Mouse (Mus musculus): Measurements from ENCODE around the gene Aftph. TPM values are rescaled to one million over a fixed set of nuclear protein-coding genes. Genes with fewer than 3 reads are reported as not detected.

Aftph gene
- polyA plus RNA-seq (2011; ENCODE audit: insufficient read depth, insufficient read length, low read depth, missing spikeins): 34.8 and 43.6 TPM in 2 replicates

GRCm38 (mm10) chr11:20741201-20742100 is at the start of gene Aftph:
Aftph (minus strand) TSS chr11:20741589.
- Histone ChIP-seq H3K4me3 (ENCODE audit: low read depth, low read length) (peak within 1 kb of the TSS; percentile 97), H3K36me3 (ENCODE audit: control insufficient read depth, insufficient read depth, low read length, poor library complexity, severe bottlenecking) (no peaks in the 10 kb centered on the region; the same call in 1 of the 2 replicates), H3K4me1 (ENCODE audit: control insufficient read depth, insufficient read depth, low read length) (peaks cover 1% of the 10 kb centered on the region), H3K9ac (ENCODE audit: low read depth, poor library complexity, severe bottlenecking) (peak within 1 kb of the TSS; percentile 90), H3K27me3 (ENCODE audit: control insufficient read depth, insufficient read depth, low read length, poor library complexity, severe bottlenecking) (no peaks in the 10 kb centered on the region), H3K27ac (ENCODE audit: insufficient read depth, low read length) (peak within 1 kb of the TSS; percentile 89), H3K9me3 (replicated peaks; ENCODE audit: control insufficient read depth, insufficient read depth, low read length, poor library complexity, severe bottlenecking) (no peaks in the 10 kb centered on the region)
- 0 out of 2 replicates have a peak, but pooled peaks have one; percentile 45 for TF ChIP-seq EP300 (IDR thresholded peaks at IDR 0.05; ENCODE audit: insufficient read depth, low read depth, low read length)
- peak; percentile 46 for TF ChIP-seq POLR2A (IDR thresholded peaks at IDR 0.05; ENCODE audit: insufficient read depth, low read length)
- TF ChIP-seq CTCF (IDR thresholded peaks at IDR 0.05; ENCODE audit: low read depth, low read length): no peak

GRCm38 (mm10) chr11:20789015-20789414 is 47.6 kb upstream of the Aftph start:
- no peak overlapping the region for H3K9ac ChIP-seq (ENCODE audit: low read depth, poor library complexity, severe bottlenecking)
- no peaks in the 10 kb centered on the region for H3K36me3 ChIP-seq (ENCODE audit: control insufficient read depth, insufficient read depth, low read length, poor library complexity, severe bottlenecking)
- no peak overlapping the region for H3K4me3 ChIP-seq (ENCODE audit: low read depth, low read length)
- H3K4me1 ChIP-seq (ENCODE audit: control insufficient read depth, insufficient read depth, low read length): no peaks in the 10 kb centered on the region
- H3K9me3 ChIP-seq (replicated peaks; ENCODE audit: control insufficient read depth, insufficient read depth, low read length, poor library complexity, severe bottlenecking): peaks cover 6% of the 10 kb centered on the region
- TF ChIP-seq POLR2A (IDR thresholded peaks at IDR 0.05; ENCODE audit: insufficient read depth, low read length) (no peak), EP300 (IDR thresholded peaks at IDR 0.05; ENCODE audit: insufficient read depth, low read depth, low read length) (no peak), CTCF (IDR thresholded peaks at IDR 0.05; ENCODE audit: low read depth, low read length) (no peak)
- no peak overlapping the region for H3K27ac ChIP-seq (ENCODE audit: insufficient read depth, low read length)
- no peaks in the 10 kb centered on the region for H3K27me3 ChIP-seq (ENCODE audit: control insufficient read depth, insufficient read depth, low read length, poor library complexity, severe bottlenecking)

- Histone ChIP-seq H3K9ac (ENCODE audit: low read depth, poor library complexity, severe bottlenecking) (no peak overlapping the region), H3K36me3 (ENCODE audit: control insufficient read depth, insufficient read depth, low read length, poor library complexity, severe bottlenecking) (no peaks in the 10 kb centered on the region), H3K27ac (ENCODE audit: insufficient read depth, low read length) (no peak overlapping the region), H3K4me3 (ENCODE audit: low read depth, low read length) (no peak overlapping the region), H3K4me1 (ENCODE audit: control insufficient read depth, insufficient read depth, low read length) (no peaks in the 10 kb centered on the region), H3K27me3 (ENCODE audit: control insufficient read depth, insufficient read depth, low read length, poor library complexity, severe bottlenecking) (no peaks in the 10 kb centered on the region), H3K9me3 (replicated peaks; ENCODE audit: control insufficient read depth, insufficient read depth, low read length, poor library complexity, severe bottlenecking) (peaks cover 13% of the 10 kb centered on the region)
- TF ChIP-seq POLR2A (IDR thresholded peaks at IDR 0.05; ENCODE audit: insufficient read depth, low read length) (no peak), CTCF (IDR thresholded peaks at IDR 0.05; ENCODE audit: low read depth, low read length) (no peak), EP300 (IDR thresholded peaks at IDR 0.05; ENCODE audit: insufficient read depth, low read depth, low read length) (no peak)
Observed at GRCm38 (mm10) chr11:20788070-20788469, 46.7 kb upstream of the Aftph start.

GRCm38 (mm10) chr11:20786191-20786590 is 44.8 kb upstream of the Aftph start:
- Histone ChIP-seq H3K9me3 (replicated peaks; ENCODE audit: control insufficient read depth, insufficient read depth, low read length, poor library complexity, severe bottlenecking) (peaks cover 13% of the 10 kb centered on the region), H3K27ac (ENCODE audit: insufficient read depth, low read length) (no peak overlapping the region), H3K9ac (ENCODE audit: low read depth, poor library complexity, severe bottlenecking) (no peak overlapping the region), H3K36me3 (ENCODE audit: control insufficient read depth, insufficient read depth, low read length, poor library complexity, severe bottlenecking) (no peaks in the 10 kb centered on the region), H3K4me1 (ENCODE audit: control insufficient read depth, insufficient read depth, low read length) (no peaks in the 10 kb centered on the region), H3K4me3 (ENCODE audit: low read depth, low read length) (no peak overlapping the region), H3K27me3 (ENCODE audit: control insufficient read depth, insufficient read depth, low read length, poor library complexity, severe bottlenecking) (no peaks in the 10 kb centered on the region)
- no peak for TF ChIP-seq POLR2A (IDR thresholded peaks at IDR 0.05; ENCODE audit: insufficient read depth, low read length)
- TF ChIP-seq CTCF (IDR thresholded peaks at IDR 0.05; ENCODE audit: low read depth, low read length): no peak
- no peak for TF ChIP-seq EP300 (IDR thresholded peaks at IDR 0.05; ENCODE audit: insufficient read depth, low read depth, low read length)

- no peaks in the 10 kb centered on the region; the same call in 1 of the 2 replicates for H3K27me3 ChIP-seq (ENCODE audit: control insufficient read depth, insufficient read depth, low read length, poor library complexity, severe bottlenecking)
- peaks cover 13% of the 10 kb centered on the region for H3K9me3 ChIP-seq (replicated peaks; ENCODE audit: control insufficient read depth, insufficient read depth, low read length, poor library complexity, severe bottlenecking)
- H3K4me3 ChIP-seq (ENCODE audit: low read depth, low read length): no peak overlapping the region
- H3K4me1 ChIP-seq (ENCODE audit: control insufficient read depth, insufficient read depth, low read length): no peaks in the 10 kb centered on the region
- no peak overlapping the region for H3K27ac ChIP-seq (ENCODE audit: insufficient read depth, low read length)
- TF ChIP-seq POLR2A (IDR thresholded peaks at IDR 0.05; ENCODE audit: insufficient read depth, low read length) (no peak), EP300 (IDR thresholded peaks at IDR 0.05; ENCODE audit: insufficient read depth, low read depth, low read length) (no peak), CTCF (IDR thresholded peaks at IDR 0.05; ENCODE audit: low read depth, low read length) (no peak)
- no peak overlapping the region for H3K9ac ChIP-seq (ENCODE audit: low read depth, poor library complexity, severe bottlenecking)
- no peaks in the 10 kb centered on the region for H3K36me3 ChIP-seq (ENCODE audit: control insufficient read depth, insufficient read depth, low read length, poor library complexity, severe bottlenecking)
Observed at GRCm38 (mm10) chr11:20785186-20785585, 43.8 kb upstream of the Aftph start.

GRCm38 (mm10) chr11:20784776-20785175 is 43.4 kb upstream of the Aftph start:
- TF ChIP-seq EP300 (IDR thresholded peaks at IDR 0.05; ENCODE audit: insufficient read depth, low read depth, low read length) (no peak), CTCF (IDR thresholded peaks at IDR 0.05; ENCODE audit: low read depth, low read length) (no peak)
- Histone ChIP-seq H3K4me3 (ENCODE audit: low read depth, low read length) (no peak overlapping the region), H3K9ac (ENCODE audit: low read depth, poor library complexity, severe bottlenecking) (no peak overlapping the region), H3K27ac (ENCODE audit: insufficient read depth, low read length) (no peak overlapping the region), H3K36me3 (ENCODE audit: control insufficient read depth, insufficient read depth, low read length, poor library complexity, severe bottlenecking) (no peaks in the 10 kb centered on the region), H3K4me1 (ENCODE audit: control insufficient read depth, insufficient read depth, low read length) (no peaks in the 10 kb centered on the region), H3K27me3 (ENCODE audit: control insufficient read depth, insufficient read depth, low read length, poor library complexity, severe bottlenecking) (no peaks in the 10 kb centered on the region; the same call in 1 of the 2 replicates), H3K9me3 (replicated peaks; ENCODE audit: control insufficient read depth, insufficient read depth, low read length, poor library complexity, severe bottlenecking) (peaks cover 13% of the 10 kb centered on the region)

Measured in ES-Bruce4 (cell line).